Mouse (Mus musculus) cerebellum, adult 2 months (tissue): ENCODE results near the gene A830031A19Rik.

Experiments
- CTCF ChIP-seq: fragments of 200-500 bp; IDR thresholded peaks from 2 replicates; pipeline ENCODE4 v1.5.1; 2011; ENCODE audit warnings: low read depth, mild to moderate bottlenecking, control low read depth, low read length, moderate library complexity, borderline replicate concordance; ENCODE audit not compliant: insufficient read depth
- POLR2A ChIP-seq: fragments of 200-500 bp; IDR thresholded peaks from 2 replicates; pipeline ENCODE4 v1.6.1; 2011; ENCODE audit warnings: low read length, control low read depth, borderline replicate concordance; ENCODE audit not compliant: insufficient read depth

GRCm38 (mm10) chr11:24087069-24087468, 12.2 kb upstream of the A830031A19Rik start:
- no peak for TF ChIP-seq CTCF
- no peak for TF ChIP-seq POLR2A
